Mouse (Mus musculus) kidney, embryonic 16.5 days (tissue): Measurements from ENCODE around the gene Hip1r. TPM values are rescaled to one million over a fixed set of nuclear protein-coding genes. Genes with fewer than 3 reads are reported as not detected.
"Not testable (repeated sequence)": the region's sequence is repeated elsewhere in the genome, so short reads cannot be mapped to it uniquely, and the experiment has no call there.

Source experiments
- ATAC-seq: fragments of 200-750 bp; cut with Nextera tagmentation; 2 replicates; pipeline ENCODE4 v1.8.0; 2017; ENCODE audit warnings: moderate TSS enrichment; ENCODE audit not compliant: low FRiP score, low TSS enrichment
- H3K27ac ChIP-seq: fragments of 300-500 bp; sonication (generic); 2 replicates; pipeline ENCODE4 v1.5.1; 2014; ENCODE audit warnings: low read length
- H3K27me3 ChIP-seq: fragments of 300-500 bp; sonication (generic); 2 replicates; pipeline ENCODE4 v1.6.1; 2014; ENCODE audit warnings: low read length, control low read depth, mixed read lengths; ENCODE audit not compliant: insufficient read depth
- H3K36me3 ChIP-seq: fragments of 300-500 bp; sonication (generic); 2 replicates; pipeline ENCODE4 v1.6.1; 2014; ENCODE audit warnings: low read length, control low read depth, mixed read lengths; ENCODE audit not compliant: insufficient read depth
- H3K4me1 ChIP-seq: fragments of 300-500 bp; sonication (generic); 2 replicates; pipeline ENCODE4 v1.6.1; 2014; ENCODE audit warnings: low read length, control low read depth, mixed read lengths; ENCODE audit not compliant: insufficient read depth
- H3K4me2 ChIP-seq: fragments of 300-500 bp; sonication (generic); replicated peaks from 2 replicates; pipeline ENCODE4 v1.6.1; 2014; ENCODE audit warnings: low read depth, low read length
- H3K4me3 ChIP-seq: fragments of 300-500 bp; sonication (generic); 2 replicates; pipeline ENCODE4 v1.5.1; 2014; ENCODE audit warnings: mild to moderate bottlenecking, low read length
- H3K9ac ChIP-seq: fragments of 300-500 bp; sonication (generic); replicated peaks from 2 replicates; pipeline ENCODE4 v1.6.1; 2014; ENCODE audit warnings: low read length
- H3K9me3 ChIP-seq: fragments of 300-500 bp; sonication (generic); 2 replicates; pipeline ENCODE4 v1.6.1; 2016; ENCODE audit warnings: low read length, control low read depth
- WGBS: fragments of 180-500 bp; shearing (Covaris S2); extraction: QIAGEN DNeasy Blood & Tissue Kit; methylation state at CpG from one replicate; pipeline ENCODE4 v1.1.7; 2014; 5-methylcytosine and 5-hydroxymethylcytosine counted together
- microRNA-seq: library from miRNA; unstranded; fragments of <30 nt; microRNA quantifications from one replicate; pipeline ENCODE4, GENCODE M21; 2016
- polyA plus RNA-seq: library from polyadenylated mRNA; unstranded; fragments of >200 nt; fragmentation: Nextera tagmentation; extraction: Ambion mirVana; gene quantifications from 2 replicates; pipeline ENCODE4 v1.2.1, GENCODE M21; 2015

Hip1r gene
- polyA plus RNA-seq, 1 experiment from 2014 or later, result 23.1 TPM

GRCm38 (mm10) chr5:124050095-124051050 is 76.9 kb downstream of the Hip1r start:
- H3K4me2 ChIP-seq, result 0 out of 2 replicates have a peak overlapping the region, but pooled peaks have one; percentile 5
- 43% methylated on average over 14 of the region's 14 CpGs for WGBS
- no peaks in the 10 kb centered on the region for H3K36me3 ChIP-seq
- H3K4me3 ChIP-seq, result no peak overlapping the region
- H3K27me3 ChIP-seq, result no peaks in the 10 kb centered on the region
- peak; percentile 32; the same call in 1 of the 2 replicates for ATAC-seq
- peaks cover 22% of the 10 kb centered on the region for H3K4me1 ChIP-seq
- no peaks in the 10 kb centered on the region for H3K9me3 ChIP-seq
- peak overlapping the region; percentile 61 for H3K9ac ChIP-seq
- peak overlapping the region; percentile 72 for H3K27ac ChIP-seq

- no peak overlapping the region for H3K4me3 ChIP-seq
- H3K27me3 ChIP-seq, result no peaks in the 10 kb centered on the region
- 74% methylated on average over 11 of the region's 11 CpGs for WGBS
- no peak overlapping the region for H3K9ac ChIP-seq
- H3K27ac ChIP-seq, result no peak overlapping the region
- H3K4me1 ChIP-seq, result peaks cover 22% of the 10 kb centered on the region
- H3K9me3 ChIP-seq, result peaks cover 4% of the 10 kb centered on the region; the same call in 1 of the 2 replicates
- no peaks in the 10 kb centered on the region for H3K36me3 ChIP-seq
- H3K4me2 ChIP-seq, result no peak overlapping the region
- no peak for ATAC-seq
Measured at GRCm38 (mm10) chr5:124051899-124052491, 78.6 kb downstream of the Hip1r start.

DNA sequence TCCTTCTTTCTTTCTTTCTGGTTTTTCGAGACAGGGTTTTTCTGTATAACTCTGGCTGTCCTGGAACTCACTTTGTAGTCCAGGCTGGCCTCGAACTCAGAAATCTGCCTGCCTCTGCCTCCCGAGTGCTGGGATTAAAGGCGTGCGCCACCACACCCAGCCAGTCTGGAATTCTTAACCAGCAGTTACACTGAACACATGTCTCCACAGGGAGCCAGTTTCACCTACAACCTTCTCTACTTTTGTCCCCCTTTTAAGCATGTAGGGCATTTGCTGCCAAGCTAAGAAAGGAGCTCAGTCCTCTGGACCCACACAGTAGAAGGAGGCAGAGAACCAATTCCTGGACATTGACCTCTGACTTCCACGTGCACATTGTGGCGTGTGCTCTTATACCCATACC is 79.2 kb downstream of the Hip1r start:
- not testable (repeated sequence) for H3K4me3 ChIP-seq

More for the DNA sequence above, 79.2 kb downstream of the Hip1r start:
- not testable (repeated sequence) for ATAC-seq, H3K4me2 ChIP-seq, H3K9ac ChIP-seq, H3K9me3 ChIP-seq, H3K36me3 ChIP-seq, H3K27ac ChIP-seq, H3K27me3 ChIP-seq
- 78% methylated on average over 7 of the region's 7 CpGs for WGBS
- peaks cover 22% of the 10 kb centered on the region for H3K4me1 ChIP-seq

Small RNAs within 50 kb of the gene (microRNA-seq; reads per million reads assigned to microRNA genes)
- not detected for gene Mir7032

Other genes with a start within 250 kb of the Hip1r start
- gene Rsrc2, start 224.2 kb upstream of the Hip1r start, polyA plus RNA-seq, result 105 and 123 TPM in 2 replicates
- 26.4 and 34.9 TPM in 2 replicates for gene Kntc1, start 223.9 kb upstream of the Hip1r start, polyA plus RNA-seq
- not detected in 2 replicates for gene Hcar2, start 108.1 kb upstream of the Hip1r start, polyA plus RNA-seq
- 3.0 and 3.2 TPM in 2 replicates for gene Hcar1, start 93.6 kb upstream of the Hip1r start, polyA plus RNA-seq
- 107 and 124 TPM in 2 replicates for gene Denr, start 66.5 kb upstream of the Hip1r start, polyA plus RNA-seq
- 3.3 and 4.0 TPM in 2 replicates for gene Gm43518, start 46.2 kb upstream of the Hip1r start, polyA plus RNA-seq
- gene Ccdc62, start 42.9 kb upstream of the Hip1r start, polyA plus RNA-seq, result 6.3 and 6.8 TPM in 2 replicates
- gene Vps37b, start 58.6 kb downstream of the Hip1r start, polyA plus RNA-seq, result 40.8 and 41.8 TPM in 2 replicates
- gene Abcb9, start 122.2 kb downstream of the Hip1r start, polyA plus RNA-seq, result 1.3 and 2.6 TPM in 2 replicates
- gene Ogfod2, start 138.7 kb downstream of the Hip1r start, polyA plus RNA-seq, result 30.6 and 32.4 TPM in 2 replicates
- gene Arl6ip4, start 142.5 kb downstream of the Hip1r start, polyA plus RNA-seq, result 100 and 102 TPM in 2 replicates